Mouse (Mus musculus): Measurements from ENCODE around the gene Klhl3. TPM values are rescaled to one million over a fixed set of nuclear protein-coding genes. Genes with fewer than 3 reads are reported as not detected.

The Klhl3 gene
- polyA plus RNA-seq, 1 experiment = 4.3 TPM

- no peak for DNase-seq (ENCODE audit: low read depth)
Measured at GRCm38 (mm10) chr13:57959806-57960205, 153.6 kb downstream of the Klhl3 start.

Other genes with a start within 250 kb of the Klhl3 start
- gene Spock1, start 205.3 kb downstream of the Klhl3 start, polyA plus RNA-seq (2012; rRNA removed) = 14.0 and 22.1 TPM in 2 replicates
- gene Hnrnpa0, start 15.0 kb upstream of the Klhl3 start, polyA plus RNA-seq (2012; rRNA removed) = 41.5 and 60.4 TPM in 2 replicates
- 29.1 and 31.3 TPM in 2 replicates for gene Idnk, start 44.1 kb upstream of the Klhl3 start, polyA plus RNA-seq (2012; rRNA removed)
- 203 and 215 TPM in 2 replicates for gene Ubqln1, start 102.1 kb upstream of the Klhl3 start, polyA plus RNA-seq (2012; rRNA removed)
- gene Gkap1, start 162.1 kb upstream of the Klhl3 start, polyA plus RNA-seq (2012; rRNA removed) = 34.6 and 45.5 TPM in 2 replicates
- gene Kif27, start 245.5 kb upstream of the Klhl3 start, polyA plus RNA-seq (2012; rRNA removed) = 0.20 and 0.70 TPM in 2 replicates

Measured in gonadal fat pad, adult 2 months (tissue).